Mouse (Mus musculus) layer of hippocampus, postnatal 36 days (tissue): ENCODE data around the gene Cux2. TPM values are rescaled to one million over a fixed set of nuclear protein-coding genes. Genes with fewer than 3 reads are reported as not detected.

ENCODE experiments used
- DNase-seq, 2 experiments: peaks; one replicate each; pipeline ENCODE4 v3.0.0; 2022
- microRNA-seq, 2 experiments: library from miRNA; unstranded; fragments of <30 nt; microRNA quantifications; one replicate each; pipeline ENCODE4 v1.2.0; 2021
- total RNA-seq, 2 experiments: library from RNA; stranded (reverse); gene quantifications; 2 replicates each; pipeline ENCODE4 v1.2.3; 2021

The Cux2 gene
- total RNA-seq, 2 experiments from 2014 or later, result 32.7 to 33.8 TPM

- DNase-seq, result no peak
Measured at GRCm38 (mm10) chr5:121815867-121816380, 234.0 kb downstream of the Cux2 start.

- DNase-seq, result peak in 1 of 2 experiments; percentile 40
Measured at GRCm38 (mm10) chr5:121815067-121815466, 234.8 kb downstream of the Cux2 start.

GRCm38 (mm10) chr5:121813744-121814143, 236.2 kb downstream of the Cux2 start:
- no peak for DNase-seq

GRCm38 (mm10) chr5:121812526-121813243, 237.2 kb downstream of the Cux2 start:
- no peak for DNase-seq

GRCm38 (mm10) chr5:121811485-121811931, 238.4 kb downstream of the Cux2 start:
- DNase-seq, result peak in 1 of 2 experiments; percentile 36

GRCm38 (mm10) chr5:121810331-121811151, 239.4 kb downstream of the Cux2 start:
- peak in 1 of 2 experiments; percentile 4 for DNase-seq

- DNase-seq, result no peak
Measured at GRCm38 (mm10) chr5:121809667-121810224, 240.2 kb downstream of the Cux2 start.

- DNase-seq, result no peak
Measured at GRCm38 (mm10) chr5:121808202-121808601, 241.7 kb downstream of the Cux2 start.

- DNase-seq, result no peak
Measured at GRCm38 (mm10) chr5:121807186-121807585, 242.7 kb downstream of the Cux2 start.

Small RNA genes lying within 50 kb of the gene (microRNA-seq; reads per million reads assigned to microRNA genes)
- gene Mir7031, result 3.3 to 5.3 reads per million in 2 experiments

Other genes starting within 250 kb of the Cux2 start
- 10 to 100 TPM; 21.6 to 22.1 TPM for gene Sh2b3, start 212.5 kb downstream of the Cux2 start, total RNA-seq
- 10 to 100 TPM in 1 of 2 experiments, 1 to 10 TPM in 1; 8.8 to 11.1 TPM for gene Pheta1, start 201.1 kb downstream of the Cux2 start, total RNA-seq
- 1 to 10 TPM; 1.0 to 1.1 TPM for gene Myl2, start 50.8 kb upstream of the Cux2 start, total RNA-seq
- gene Ccdc63, start 90.7 kb upstream of the Cux2 start, total RNA-seq, result 1 to 10 TPM in 1 of 2 experiments, under 1 TPM in 1; 0.68 to 1.1 TPM
- gene Ppp1cc, start 108.2 kb upstream of the Cux2 start, total RNA-seq, result 100 to 1,000 TPM; 223 to 225 TPM
- gene Hvcn1, start 156.7 kb upstream of the Cux2 start, total RNA-seq, result 1 to 10 TPM; 2.4 to 3.3 TPM
- gene Tctn1, start 214.4 kb upstream of the Cux2 start, total RNA-seq, result 10 to 100 TPM; 11.5 to 14.5 TPM
- gene Pptc7, start 234.3 kb upstream of the Cux2 start, total RNA-seq, result 10 to 100 TPM; 41.1 to 43.6 TPM